In genomic region chr11:21250366-21250765, GRCm38 (mm10) we compare ENCODE assay signal across 18 mouse cellular contexts. TPM values are rescaled to one million over a fixed set of nuclear protein-coding genes. Genes with fewer than 3 reads are reported as not detected.
A peak's percentile ranks its signal among the peaks of the same experiment; 100 is the strongest.
DNase-seq lines count a peak whose midpoint lies in the region; ATAC-seq and TF ChIP-seq lines count a peak whose summit lies in the region.
"Had no signal": no experiment of that assay in that cellular context is flagged by ENCODE, and none has a peak within 500 bp of the region (broad histone marks: within the 10 kb centered on the region; RNA-seq: fewer than 3 reads in every experiment).

No protein-coding gene starts in this region.

- peaks cover 31% of the 10 kb centered on the region for H3K79me2 ChIP-seq in liver, adult 2 months (ENCODE audit: control insufficient read depth, insufficient read depth, low read length)

- no peak for ATAC-seq in liver, embryonic 12.5 days
- ATAC-seq in hematopoietic stem cell, adult 5-6 weeks (replicated peaks in 1 of 2; ENCODE audit: insufficient read depth in 1 of 2, low FRiP score in 2 of 2, low TSS enrichment in 1 of 2, low read depth in 1 of 2, poor library complexity in 2 of 2, severe bottlenecking in 2 of 2): peak; percentile 40 to 67; a peak in 2 of 4 replicates
- no peak for ATAC-seq in activated CD4-positive, CD25-positive, alpha-beta regulatory T cell, adult 4 months
- no peak for ATAC-seq in intestine, embryonic 15.5 days
- ATAC-seq: forebrain, embryonic 15.5 days; Patski had no signal

- H3K9ac ChIP-seq in liver, adult 2 months (ENCODE audit: low read depth, low read length): no peak overlapping the region
- H3K9ac ChIP-seq in liver, embryonic 12.5 days: no peak overlapping the region
- no peak overlapping the region for H3K9ac ChIP-seq in intestine, embryonic 15.5 days
- H3K9ac ChIP-seq: embryonic facial prominence, embryonic 13.5 days; forebrain, embryonic 15.5 days; limb, embryonic 15.5 days; lung, embryonic 15.5 days; midbrain, embryonic 12.5 days had no signal

- no peak overlapping the region for H3K4me2 ChIP-seq in liver, embryonic 12.5 days
- no peak overlapping the region for H3K4me2 ChIP-seq in intestine, embryonic 15.5 days (replicated peaks)
- H3K4me2 ChIP-seq: embryonic facial prominence, embryonic 13.5 days; forebrain, embryonic 15.5 days; limb, embryonic 15.5 days; lung, embryonic 15.5 days; midbrain, embryonic 12.5 days had no signal

- no peak overlapping the region for H3K27ac ChIP-seq in liver, adult 2 months (replicated peaks; ENCODE audit: insufficient read depth, low read depth, low read length)
- H3K27ac ChIP-seq in liver, embryonic 12.5 days: no peak overlapping the region
- H3K27ac ChIP-seq in intestine, embryonic 15.5 days: no peak overlapping the region
- H3K27ac ChIP-seq: embryonic facial prominence, embryonic 13.5 days; forebrain, embryonic 15.5 days; hindbrain, embryonic 10.5 days; limb, embryonic 15.5 days; lung, embryonic 15.5 days; midbrain, embryonic 12.5 days had no signal

- peaks cover 2% of the 10 kb centered on the region; the same call in 1 of the 2 replicates for H3K4me1 ChIP-seq in liver, adult 2 months (ENCODE audit: control insufficient read depth, insufficient read depth, low read length)
- peaks cover 24% of the 10 kb centered on the region for H3K4me1 ChIP-seq in liver, embryonic 12.5 days
- 0 out of 2 replicates have a peak, but pooled peaks cover 4% of the 10 kb centered on the region for H3K4me1 ChIP-seq in intestine, embryonic 15.5 days (replicated peaks)
- H3K4me1 ChIP-seq: embryonic facial prominence, embryonic 13.5 days; forebrain, embryonic 15.5 days; limb, embryonic 15.5 days; midbrain, embryonic 12.5 days had no signal

- WGBS in liver, adult 2 months: 12% methylated on average over 1 of the region's 1 CpGs
- 71% methylated on average over 1 of the region's 1 CpGs for WGBS in liver, embryonic 12.5 days (ENCODE audit: insufficient replicate concordance)
- WGBS in intestine, embryonic 15.5 days: 79% methylated on average over 1 of the region's 1 CpGs

- no peaks in the 10 kb centered on the region for H3K27me3 ChIP-seq in liver, adult 2 months (ENCODE audit: control insufficient read depth, insufficient read depth, low read length)
- H3K27me3 ChIP-seq in liver, embryonic 12.5 days (replicated peaks): no peaks in the 10 kb centered on the region
- no peaks in the 10 kb centered on the region for H3K27me3 ChIP-seq in intestine, embryonic 15.5 days (replicated peaks)
- H3K27me3 ChIP-seq: embryonic facial prominence, embryonic 13.5 days; forebrain, embryonic 15.5 days; limb, embryonic 15.5 days; lung, embryonic 15.5 days; midbrain, embryonic 12.5 days; Patski had no signal

- no peak for TF ChIP-seq POLR2A in liver, adult 2 months (IDR thresholded peaks at IDR 0.05; ENCODE audit: extremely low read depth, insufficient read depth, low read length)

- no peaks in the 10 kb centered on the region for H3K9me3 ChIP-seq in liver, embryonic 12.5 days (replicated peaks)
- no peaks in the 10 kb centered on the region for H3K9me3 ChIP-seq in intestine, embryonic 15.5 days
- H3K9me3 ChIP-seq: embryonic facial prominence, embryonic 13.5 days; forebrain, embryonic 15.5 days; hindbrain, embryonic 10.5 days; limb, embryonic 15.5 days; lung, embryonic 15.5 days; midbrain, embryonic 12.5 days had no signal

- no peak for TF ChIP-seq CTCF in liver, adult 2 months (IDR thresholded peaks at IDR 0.05; ENCODE audit: low read depth, low read length)

- DNase-seq in liver, adult 2 months (ENCODE audit: extremely low read depth, low read depth, low spot score): peak; percentile 75
- DNase-seq in lung, postnatal 25 days (ENCODE audit: low spot score): peak; percentile 83
- peak; percentile 48 for DNase-seq in skeletal muscle tissue, adult 2 months (ENCODE audit: low read depth, low spot score)
- DNase-seq: cerebellum, adult 8-10 months; kidney, adult 8-10 months; kidney, postnatal 36 days; thymus, postnatal 25 days had no signal

- H3K36me3 ChIP-seq in liver, adult 2 months (ENCODE audit: control insufficient read depth, insufficient read depth, low read length): no peaks in the 10 kb centered on the region
- H3K36me3 ChIP-seq in liver, embryonic 12.5 days: peaks cover 10% of the 10 kb centered on the region
- H3K36me3 ChIP-seq in intestine, embryonic 15.5 days: no peaks in the 10 kb centered on the region
- H3K36me3 ChIP-seq: forebrain, embryonic 15.5 days; limb, embryonic 15.5 days; midbrain, embryonic 12.5 days had no signal

- H3K4me3 ChIP-seq in liver, adult 2 months (ENCODE audit: insufficient read depth, low read depth, low read length): no peak overlapping the region
- no peak overlapping the region for H3K4me3 ChIP-seq in liver, embryonic 12.5 days
- no peak overlapping the region for H3K4me3 ChIP-seq in intestine, embryonic 15.5 days (replicated peaks)
- H3K4me3 ChIP-seq: embryonic facial prominence, embryonic 13.5 days; forebrain, embryonic 15.5 days; hindbrain, embryonic 10.5 days; limb, embryonic 15.5 days; lung, embryonic 15.5 days; midbrain, embryonic 12.5 days had no signal

RNA-seq across cellular contexts. Expression of gene Vps54, which starts 11.3 kb away (rescaled TPM):
- 37.4 and 39.7 TPM in 2 replicates for total RNA-seq in liver, adult 2 months (2014; rRNA removed)
- polyA plus RNA-seq in liver, adult 2 months (2012; rRNA removed): 5.6 TPM in 2 replicates
- 9.5 and 9.8 TPM in 2 replicates for polyA plus RNA-seq in liver, embryonic 12.5 days (2016; fragmentation: Nextera tagmentation; extraction: Ambion mirVana)
- total RNA-seq in hematopoietic stem cell, adult 5-6 weeks (2017): 83.7 and 95.5 TPM in 2 replicates
- 10 to 100 TPM; 59.6 to 76.9 TPM for polyA plus RNA-seq in activated CD4-positive, CD25-positive, alpha-beta regulatory T cell, adult 4 months (2017; shearing (Covaris generic))
- 12.0 and 13.2 TPM in 2 replicates for polyA plus RNA-seq in intestine, embryonic 15.5 days (2015; fragmentation: Nextera tagmentation; extraction: Ambion mirVana)

Comparison
In these comparisons a context has a peak if more than half of its experiments do, and no peak if none do; other contexts are left out.
1. ATAC-seq: peak in hematopoietic stem cell, adult 5-6 weeks (2 of 2); none in liver, embryonic 12.5 days (single experiment), activated CD4-positive, CD25-positive, alpha-beta regulatory T cell, adult 4 months (single experiment) and intestine, embryonic 15.5 days (single experiment).
2. Peak in every context shown above with its lines, with median percentiles within 50 percentile points of each other: DNase-seq.